Mouse (Mus musculus): ENCODE results near the gene Ubac1. TPM values are rescaled to one million over a fixed set of nuclear protein-coding genes. Genes with fewer than 3 reads are reported as not detected.

Ubac1 gene
- polyA plus RNA-seq, 1 experiment from 2014 or later: 81.4 TPM

- WGBS: 92% methylated on average over 3 of the region's 3 CpGs
- ATAC-seq (ENCODE audit: insufficient read depth, low FRiP score): no peak
- Histone ChIP-seq H3K27ac (ENCODE audit: low read length) (no peak overlapping the region), H3K4me2 (ENCODE audit: low read depth, low read length) (no peak overlapping the region), H3K27me3 (ENCODE audit: control insufficient read depth, insufficient read depth, low read length) (no peaks in the 10 kb centered on the region), H3K9ac (ENCODE audit: low read length) (no peak overlapping the region), H3K36me3 (ENCODE audit: control insufficient read depth, insufficient read depth, low read length) (no peaks in the 10 kb centered on the region), H3K4me3 (replicated peaks; ENCODE audit: low read length) (no peak overlapping the region), H3K9me3 (replicated peaks; ENCODE audit: control insufficient read depth, low read length) (no peaks in the 10 kb centered on the region), H3K4me1 (ENCODE audit: control insufficient read depth, insufficient read depth, low read length) (no peaks in the 10 kb centered on the region)
Measured at GRCm38 (mm10) chr2:25949291-25949690, 72.3 kb downstream of the Ubac1 start.

Other genes with a start within 250 kb of the Ubac1 start
- gene Lcn11, start 244.7 kb downstream of the Ubac1 start, polyA plus RNA-seq (2015; fragmentation: Nextera tagmentation; extraction: Ambion mirVana): not detected in 2 replicates
- not detected in 2 replicates for gene Gm13539, start 239.5 kb downstream of the Ubac1 start, polyA plus RNA-seq (2015; fragmentation: Nextera tagmentation; extraction: Ambion mirVana)
- not detected in 2 replicates for gene Glt6d1, start 205.9 kb downstream of the Ubac1 start, polyA plus RNA-seq (2015; fragmentation: Nextera tagmentation; extraction: Ambion mirVana)
- gene Lcn9, start 198.6 kb downstream of the Ubac1 start, polyA plus RNA-seq (2015; fragmentation: Nextera tagmentation; extraction: Ambion mirVana): not detected in 2 replicates
- gene Sohlh1, start 174.5 kb downstream of the Ubac1 start, polyA plus RNA-seq (2015; fragmentation: Nextera tagmentation; extraction: Ambion mirVana): 0.13 TPM in 1 of 2 replicates, not detected in the other
- 0.65 and 0.90 TPM in 2 replicates for gene Kcnt1, start 158.0 kb downstream of the Ubac1 start, polyA plus RNA-seq (2015; fragmentation: Nextera tagmentation; extraction: Ambion mirVana)
- gene Camsap1, start 38.5 kb downstream of the Ubac1 start, polyA plus RNA-seq (2015; fragmentation: Nextera tagmentation; extraction: Ambion mirVana): 7.3 and 7.6 TPM in 2 replicates
- gene Nacc2, start 101.5 kb upstream of the Ubac1 start, polyA plus RNA-seq (2015; fragmentation: Nextera tagmentation; extraction: Ambion mirVana): 16.8 and 18.8 TPM in 2 replicates
- not detected in 2 replicates for gene Lhx3, start 186.5 kb upstream of the Ubac1 start, polyA plus RNA-seq (2015; fragmentation: Nextera tagmentation; extraction: Ambion mirVana)
- 23.2 and 24.1 TPM in 2 replicates for gene Qsox2, start 215.8 kb upstream of the Ubac1 start, polyA plus RNA-seq (2015; fragmentation: Nextera tagmentation; extraction: Ambion mirVana)